Mouse (Mus musculus) heart, postnatal 0 days (tissue): ENCODE results near the gene Rfx4.

Source experiments
- CTCF ChIP-seq: IDR thresholded peaks from 2 replicates; pipeline ENCODE4 v1.5.1; 2016; ENCODE audit warnings: antibody characterized with exemption, control low read depth, low read depth
- EP300 ChIP-seq: IDR thresholded peaks from 2 replicates; pipeline ENCODE4 v1.6.1; 2016; ENCODE audit warnings: antibody characterized with exemption, low read depth

GRCm38 (mm10) chr10:84859556-84860380, 103.9 kb downstream of the Rfx4 start:
- TF ChIP-seq CTCF (no peak), EP300 (no peak)
